Mouse (Mus musculus) midbrain, embryonic 11.5 days (tissue): ENCODE results near the gene Rnf180. TPM values are rescaled to one million over a fixed set of nuclear protein-coding genes. Genes with fewer than 3 reads are reported as not detected.

Source experiments
- ATAC-seq: fragments of 200-750 bp; cut with Nextera tagmentation; 2 replicates; pipeline ENCODE4 v1.8.0; 2017; ENCODE audit warnings: moderate TSS enrichment, moderate library complexity; ENCODE audit not compliant: low FRiP score
- DNase-seq: peaks from one replicate; pipeline ENCODE4 v3.0.0; 2015; ENCODE audit warnings: low spot score; ENCODE audit errors: missing footprints
- H3K27ac ChIP-seq: fragments of 300-500 bp; sonication (generic); 2 replicates; pipeline ENCODE4 v1.5.1; 2014; ENCODE audit warnings: low read depth, low read length
- H3K27me3 ChIP-seq: fragments of 300-500 bp; sonication (generic); 2 replicates; pipeline ENCODE4 v1.6.1; 2014; ENCODE audit warnings: mild to moderate bottlenecking, low read length, moderate library complexity, mixed read lengths; ENCODE audit not compliant: control insufficient read depth, insufficient read depth
- H3K36me3 ChIP-seq: fragments of 300-500 bp; sonication (generic); 2 replicates; pipeline ENCODE4 v1.6.1; 2014; ENCODE audit warnings: mild to moderate bottlenecking, low read length, moderate library complexity, mixed read lengths; ENCODE audit not compliant: control insufficient read depth, insufficient read depth
- H3K4me1 ChIP-seq: fragments of 300-500 bp; sonication (generic); 2 replicates; pipeline ENCODE4 v1.6.1; 2014; ENCODE audit warnings: low read length; ENCODE audit not compliant: control insufficient read depth, insufficient read depth
- H3K4me2 ChIP-seq: fragments of 300-500 bp; sonication (generic); 2 replicates; pipeline ENCODE4 v1.6.1; 2014; ENCODE audit warnings: mild to moderate bottlenecking, moderate library complexity
- H3K4me3 ChIP-seq: fragments of 300-500 bp; sonication (generic); 2 replicates; pipeline ENCODE4 v1.5.1; 2014; ENCODE audit warnings: low read depth, low read length
- H3K9ac ChIP-seq: fragments of 300-500 bp; sonication (generic); 2 replicates; pipeline ENCODE4 v1.6.1; 2014; ENCODE audit warnings: low read length
- H3K9me3 ChIP-seq: fragments of 300-500 bp; sonication (generic); 2 replicates; pipeline ENCODE4 v1.6.1; 2016; ENCODE audit warnings: low read length; ENCODE audit not compliant: control insufficient read depth
- WGBS: fragments of 180-500 bp; shearing (Covaris S2); extraction: QIAGEN DNeasy Blood & Tissue Kit; methylation state at CpG from one replicate; pipeline ENCODE4 v1.1.7; 2014; 5-methylcytosine and 5-hydroxymethylcytosine counted together
- polyA plus RNA-seq: library from polyadenylated mRNA; unstranded; fragments of >200 nt; fragmentation: Nextera tagmentation; extraction: Ambion mirVana; gene quantifications from 2 replicates; pipeline ENCODE4 v1.2.1, GENCODE M21; 2014

Gene Rnf180
- polyA plus RNA-seq, 1 experiment from 2014 or later = 11.3 TPM

DNA sequence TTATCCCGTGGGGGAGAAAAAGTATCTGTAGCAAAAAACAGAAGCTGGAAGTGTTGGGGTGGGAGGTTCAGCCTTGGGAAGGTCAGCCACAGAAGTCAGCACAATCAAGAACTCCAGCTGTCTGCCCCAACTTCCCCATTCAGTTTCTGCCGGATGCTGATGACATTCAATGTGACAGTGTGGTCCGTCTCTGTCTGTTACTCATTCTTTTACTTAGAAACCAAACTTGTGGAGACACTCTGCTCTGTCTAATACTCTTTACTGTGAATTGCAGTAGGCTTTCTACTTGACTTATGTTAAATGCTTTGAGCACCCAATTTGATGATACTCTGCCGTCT lies 5.4 kb upstream of the Rnf180 start:
- H3K4me1 ChIP-seq = no peaks in the 10 kb centered on the region
- H3K9me3 ChIP-seq = no peaks in the 10 kb centered on the region
- H3K36me3 ChIP-seq = no peaks in the 10 kb centered on the region
- no peak overlapping the region for H3K4me2 ChIP-seq
- WGBS = 83% methylated on average over 4 of the region's 4 CpGs
- no peak for DNase-seq
- no peak overlapping the region for H3K4me3 ChIP-seq
- no peaks in the 10 kb centered on the region; the same call in 1 of the 2 replicates for H3K27me3 ChIP-seq
- ATAC-seq = no peak
- no peak overlapping the region for H3K27ac ChIP-seq
- no peak overlapping the region for H3K9ac ChIP-seq

DNA sequence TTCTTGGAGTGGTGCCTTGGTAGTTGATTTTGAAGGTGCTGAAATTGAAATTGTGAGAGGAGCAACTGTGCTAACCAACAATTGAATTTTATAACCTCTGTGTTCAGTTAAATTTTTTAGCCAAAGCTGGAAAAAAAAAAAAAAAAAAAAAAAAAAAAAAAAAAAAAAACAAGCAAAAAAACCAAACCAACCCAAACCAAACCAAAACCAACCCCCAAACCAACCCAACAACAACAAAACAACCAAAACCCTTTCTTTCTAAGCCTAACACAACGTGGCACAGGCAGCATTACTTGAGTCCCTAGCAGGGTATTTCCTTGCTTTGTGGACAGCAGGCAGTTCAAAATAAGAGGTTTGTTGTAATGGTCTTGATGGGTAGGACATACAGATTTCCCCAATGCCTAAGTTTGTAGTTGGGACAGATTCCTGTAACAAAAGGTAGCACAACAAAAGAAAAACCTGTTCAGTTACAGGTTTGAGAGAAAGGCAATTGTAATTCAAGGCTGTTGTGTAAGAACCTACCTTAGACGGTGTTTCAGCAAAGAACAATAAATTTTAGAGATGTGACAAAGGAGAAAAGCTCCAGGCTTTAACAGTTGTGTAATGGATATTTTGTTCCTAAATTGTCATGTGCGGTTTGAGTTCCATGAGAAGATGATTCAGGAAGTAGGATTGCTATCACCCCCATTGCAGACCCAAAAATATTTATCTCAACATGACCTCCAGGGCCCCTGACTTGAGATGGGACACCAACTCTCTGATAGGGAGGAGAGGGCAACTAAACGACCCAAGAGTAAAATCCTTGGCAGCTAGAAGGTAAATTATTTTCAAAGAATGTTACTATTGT lies 4.8 kb upstream of the Rnf180 start:
- H3K4me2 ChIP-seq = no peak overlapping the region
- no peak overlapping the region for H3K27ac ChIP-seq
- no peak overlapping the region for H3K4me3 ChIP-seq
- no peaks in the 10 kb centered on the region; the same call in 1 of the 2 replicates for H3K27me3 ChIP-seq
- no peak for DNase-seq
- H3K36me3 ChIP-seq = no peaks in the 10 kb centered on the region
- no peaks in the 10 kb centered on the region for H3K9me3 ChIP-seq
- no peak for ATAC-seq
- H3K4me1 ChIP-seq = no peaks in the 10 kb centered on the region
- no peak overlapping the region for H3K9ac ChIP-seq
- 79% methylated on average over 4 of the region's 4 CpGs for WGBS

DNA sequence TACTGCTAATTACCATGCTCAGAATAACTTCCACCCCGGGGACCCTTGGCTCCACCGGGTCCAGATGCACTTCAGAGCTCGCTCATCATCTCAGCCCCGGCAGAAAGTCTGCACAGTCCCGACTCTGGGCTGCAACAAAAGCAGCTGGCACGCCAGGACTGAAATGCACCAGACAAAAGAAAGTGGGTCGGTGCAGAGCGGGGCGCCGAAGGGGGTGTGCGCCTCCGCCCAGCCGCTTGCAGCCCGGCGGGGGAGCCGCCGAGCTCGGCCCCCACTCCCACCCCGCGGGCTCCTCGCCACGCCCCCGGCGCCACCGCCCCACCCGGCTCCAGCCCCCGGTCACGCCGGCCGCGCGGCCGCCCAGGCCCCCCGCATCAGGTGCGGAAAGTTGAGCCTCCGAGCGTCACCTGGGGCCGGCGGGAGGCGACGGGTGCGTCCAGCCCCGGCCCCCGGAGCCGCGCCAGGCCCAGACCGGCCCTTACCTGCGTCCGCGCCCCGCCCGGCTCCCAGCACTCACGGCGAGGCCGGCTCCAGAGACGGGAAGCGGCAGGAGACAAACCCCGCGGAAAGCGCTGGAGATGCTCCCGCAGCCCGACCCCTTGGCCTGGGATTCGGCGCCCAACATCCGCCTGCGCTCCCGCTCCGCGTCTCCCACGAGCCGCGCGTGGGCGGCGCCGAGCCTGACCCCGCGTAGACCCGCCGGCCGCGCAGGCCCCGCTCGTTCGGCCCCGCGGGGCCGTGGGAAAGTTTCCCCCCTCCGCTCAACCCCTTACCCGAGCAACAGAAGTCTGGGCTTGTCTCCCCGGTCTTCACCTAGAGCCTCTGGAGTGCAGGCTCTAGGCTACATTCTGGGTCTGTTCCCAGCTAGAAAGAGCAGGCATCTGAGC lies 591 bp downstream of the Rnf180 start:
- Histone ChIP-seq H3K27me3 (no peaks in the 10 kb centered on the region; the same call in 1 of the 2 replicates), H3K4me1 (no peaks in the 10 kb centered on the region), H3K4me3 (peak overlapping the region; percentile 80), H3K9ac (peak overlapping the region; percentile 92), H3K27ac (no peak overlapping the region), H3K9me3 (no peaks in the 10 kb centered on the region), H3K4me2 (peak overlapping the region; percentile 56), H3K36me3 (no peaks in the 10 kb centered on the region)
- WGBS = under 1% methylated on average over 66 of the region's 91 CpGs
- peak; percentile 97 for DNase-seq
- peak; percentile 92 for ATAC-seq

DNA sequence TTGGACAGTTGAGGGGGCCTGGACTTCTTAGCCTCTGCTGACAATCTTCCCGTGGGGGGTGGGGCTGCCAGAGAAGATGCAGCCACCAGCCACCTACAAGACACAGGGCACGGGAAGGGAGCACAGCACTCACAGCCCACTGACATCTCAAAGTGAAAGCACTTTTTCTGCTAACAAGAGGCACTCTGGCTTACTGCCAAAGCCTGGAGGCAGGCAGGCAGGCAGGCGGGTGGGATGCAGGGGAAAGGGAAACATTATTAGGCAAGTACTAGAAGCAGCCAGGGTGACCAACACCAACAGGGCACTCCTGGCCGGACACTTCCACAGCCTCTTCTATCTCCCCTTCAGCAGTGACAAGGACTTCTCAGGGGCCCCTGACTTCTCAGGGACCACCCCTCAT lies 2.8 kb downstream of the Rnf180 start:
- H3K4me2 ChIP-seq = no peak overlapping the region
- no peaks in the 10 kb centered on the region for H3K9me3 ChIP-seq
- 45% methylated on average over 4 of the region's 4 CpGs for WGBS
- no peaks in the 10 kb centered on the region for H3K36me3 ChIP-seq
- DNase-seq (no peak), ATAC-seq (no peak)
- H3K27ac ChIP-seq = no peak overlapping the region
- no peak overlapping the region for H3K4me3 ChIP-seq
- no peaks in the 10 kb centered on the region for H3K4me1 ChIP-seq
- H3K27me3 ChIP-seq = no peaks in the 10 kb centered on the region; the same call in 1 of the 2 replicates
- no peak overlapping the region for H3K9ac ChIP-seq

DNA sequence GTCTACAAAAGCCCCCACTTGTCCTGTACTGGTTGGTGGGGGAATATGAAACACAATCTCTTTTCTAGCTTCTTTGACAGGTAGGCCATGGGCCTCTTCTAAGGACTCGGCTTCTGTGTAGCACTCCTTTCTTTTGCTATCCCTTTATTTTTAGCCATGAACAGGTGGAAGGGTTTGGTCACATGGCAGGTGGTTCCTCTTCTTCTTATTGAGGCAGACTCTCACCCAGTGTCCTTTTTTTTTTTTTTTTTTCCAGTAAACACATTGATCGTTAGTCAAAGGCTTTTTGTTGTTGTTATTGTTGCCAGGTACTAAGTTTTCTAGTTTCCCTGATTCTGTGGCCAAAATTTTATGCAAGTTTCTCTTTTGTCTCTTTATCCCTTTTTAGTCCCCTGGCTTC lies 4.0 kb downstream of the Rnf180 start:
- DNase-seq (no peak), ATAC-seq (no peak)
- 90% methylated on average over 2 of the region's 2 CpGs for WGBS
- Histone ChIP-seq H3K9ac (no peak overlapping the region), H3K4me2 (no peak overlapping the region), H3K36me3 (no peaks in the 10 kb centered on the region), H3K9me3 (no peaks in the 10 kb centered on the region), H3K27me3 (no peaks in the 10 kb centered on the region), H3K4me1 (no peaks in the 10 kb centered on the region), H3K4me3 (no peak overlapping the region), H3K27ac (no peak overlapping the region)

DNA sequence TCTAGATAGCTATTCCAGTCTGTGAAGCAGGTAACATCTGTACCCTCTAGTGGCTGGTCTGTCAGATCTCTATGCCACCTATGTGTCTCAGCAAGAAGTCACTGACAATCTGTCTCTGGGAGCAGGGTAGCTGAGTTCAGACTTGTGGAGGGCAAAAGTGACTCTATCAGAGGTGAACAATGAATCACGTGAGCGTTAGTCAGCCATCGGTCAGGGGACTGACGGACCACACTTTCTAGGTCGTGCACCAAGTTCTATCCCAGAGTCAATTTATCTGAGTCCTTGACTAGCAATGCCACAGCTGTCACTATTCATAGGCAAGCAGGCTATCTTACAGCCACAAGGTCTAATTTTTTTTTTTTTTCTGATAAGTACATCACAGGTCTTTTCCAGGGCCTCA lies 4.6 kb downstream of the Rnf180 start:
- Histone ChIP-seq H3K9me3 (no peaks in the 10 kb centered on the region), H3K36me3 (no peaks in the 10 kb centered on the region), H3K9ac (no peak overlapping the region), H3K27me3 (no peaks in the 10 kb centered on the region), H3K4me1 (no peaks in the 10 kb centered on the region), H3K4me2 (no peak overlapping the region), H3K4me3 (no peak overlapping the region), H3K27ac (no peak overlapping the region)
- no peak for DNase-seq
- 82% methylated on average over 5 of the region's 5 CpGs for WGBS
- no peak for ATAC-seq

DNA sequence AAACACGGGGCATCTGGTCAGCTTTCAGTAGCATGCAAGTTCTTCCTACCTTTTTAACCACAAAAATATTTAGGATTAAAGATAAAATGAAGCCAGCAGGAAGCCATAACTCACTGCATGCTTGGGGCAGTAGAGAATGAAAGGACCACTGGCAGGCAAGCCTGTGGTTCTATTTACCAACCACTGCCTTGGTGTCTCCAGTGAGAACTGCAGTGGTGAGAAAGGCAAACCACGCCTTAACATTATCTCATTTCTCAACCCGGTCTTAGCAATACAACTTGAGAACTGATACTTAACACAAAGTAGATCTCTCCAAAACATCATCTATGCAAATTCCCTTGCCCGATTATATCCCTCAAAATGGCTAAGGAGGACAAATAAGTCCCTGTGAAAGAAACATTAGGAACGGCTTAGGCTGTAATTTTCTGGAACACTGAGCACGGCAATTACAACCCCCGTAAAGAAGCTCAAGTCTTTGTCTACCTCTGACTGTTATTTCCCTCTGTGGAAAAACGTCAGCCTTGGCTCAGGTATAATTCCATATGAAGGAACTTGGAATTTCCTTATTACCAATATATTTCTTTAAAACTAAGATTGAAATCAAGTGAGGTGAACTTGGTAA lies 15.1 kb downstream of the Rnf180 start:
- Histone ChIP-seq H3K27ac (no peak overlapping the region), H3K9ac (no peak overlapping the region), H3K4me2 (no peak overlapping the region), H3K9me3 (no peaks in the 10 kb centered on the region), H3K4me3 (no peak overlapping the region), H3K4me1 (peaks cover 3% of the 10 kb centered on the region; the same call in 1 of the 2 replicates), H3K27me3 (no peaks in the 10 kb centered on the region), H3K36me3 (no peaks in the 10 kb centered on the region)
- no peak for ATAC-seq
- WGBS = 34% methylated on average over 8 of the region's 8 CpGs
- no peak for DNase-seq

DNA sequence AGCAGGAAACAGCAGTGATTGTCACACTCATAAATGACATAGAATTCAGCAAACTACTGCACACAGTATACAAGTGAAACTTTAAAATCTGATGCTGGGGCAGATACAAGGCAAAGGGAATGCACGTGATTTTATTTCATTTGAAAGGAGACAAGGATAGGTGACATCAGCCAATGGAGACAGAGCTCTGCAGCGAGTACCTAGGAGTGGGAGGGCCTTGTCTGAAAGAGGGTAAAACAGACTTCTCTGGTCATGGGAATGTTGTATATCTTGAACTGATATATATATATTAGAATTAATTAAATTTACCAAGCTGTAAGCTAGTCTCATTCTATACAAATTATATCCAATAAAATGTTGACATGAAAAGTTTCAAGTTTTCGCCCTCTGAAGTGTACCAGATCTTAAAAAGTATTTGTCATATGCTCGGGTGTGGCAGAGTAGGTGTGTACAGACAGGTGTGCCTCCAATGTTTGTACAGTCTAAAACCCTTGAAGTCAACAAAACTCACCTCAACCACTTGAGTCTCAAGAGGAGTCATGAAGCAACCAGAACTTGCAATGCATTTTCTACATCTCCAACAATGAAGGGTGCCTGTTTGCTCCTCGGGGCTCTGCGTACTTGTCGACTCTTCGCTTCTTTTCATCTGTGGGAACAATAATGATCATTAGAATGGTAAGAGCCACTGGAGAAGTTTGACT lies 24.1 kb downstream of the Rnf180 start:
- H3K4me3 ChIP-seq = no peak overlapping the region
- H3K9ac ChIP-seq = no peak overlapping the region
- DNase-seq (peak; percentile 57), ATAC-seq (no peak)
- WGBS = 90% methylated on average over 8 of the region's 8 CpGs
- H3K4me1 ChIP-seq = no peaks in the 10 kb centered on the region
- no peak overlapping the region for H3K4me2 ChIP-seq
- H3K27me3 ChIP-seq = no peaks in the 10 kb centered on the region
- no peaks in the 10 kb centered on the region for H3K36me3 ChIP-seq
- H3K27ac ChIP-seq = no peak overlapping the region
- peaks cover 10% of the 10 kb centered on the region for H3K9me3 ChIP-seq
